Mouse (Mus musculus): ENCODE data around the gene Six6.

Gene Six6

GRCm38 (mm10) chr12:72957829-72958424 is 18.2 kb downstream of the Six6 start:
- no peak for DNase-seq

- DNase-seq = no peak
Measured at GRCm38 (mm10) chr12:72958446-72958845, 18.8 kb downstream of the Six6 start.

GRCm38 (mm10) chr12:72962761-72963160 is 23.1 kb downstream of the Six6 start:
- no peak for DNase-seq

- DNase-seq = no peak
Measured at GRCm38 (mm10) chr12:72967541-72967940, 27.8 kb downstream of the Six6 start.

- DNase-seq = no peak
Measured at GRCm38 (mm10) chr12:72970620-72971019, 30.9 kb downstream of the Six6 start.

- DNase-seq = peak; percentile 44 to 59
Measured at GRCm38 (mm10) chr12:72973161-72973560, 33.5 kb downstream of the Six6 start.

- DNase-seq = no peak
Measured at GRCm38 (mm10) chr12:72976172-72976571, 36.5 kb downstream of the Six6 start.

GRCm38 (mm10) chr12:72976718-72977117 is 37.0 kb downstream of the Six6 start:
- DNase-seq = peak; percentile 63 to 65

GRCm38 (mm10) chr12:72977851-72978250 is 38.2 kb downstream of the Six6 start:
- no peak for DNase-seq

GRCm38 (mm10) chr12:72979236-72979635 is 39.5 kb downstream of the Six6 start:
- DNase-seq = no peak

GRCm38 (mm10) chr12:72982616-72983015 is 42.9 kb downstream of the Six6 start:
- no peak for DNase-seq

- no peak for DNase-seq
Measured at GRCm38 (mm10) chr12:72983071-72983857, 43.6 kb downstream of the Six6 start.
